Mouse (Mus musculus) forebrain, embryonic 14.5 days (tissue): ENCODE results near the gene Ciapin1. TPM values are rescaled to one million over a fixed set of nuclear protein-coding genes. Genes with fewer than 3 reads are reported as not detected.

ENCODE experiments used
- ATAC-seq: fragments of 200-750 bp; cut with Nextera tagmentation; 2 replicates; pipeline ENCODE4 v1.8.0; 2017; ENCODE audit warnings: mild to moderate bottlenecking, moderate library complexity
- DNase-seq: peaks from one replicate; pipeline ENCODE4 v3.0.0-alpha.2; 2015; ENCODE audit warnings: low spot score
- H3K27ac ChIP-seq: fragments of 300-500 bp; sonication (generic); 2 replicates; pipeline ENCODE4 v1.5.1; 2014; ENCODE audit warnings: low read depth, mild to moderate bottlenecking, control low read depth, low read length, moderate library complexity
- H3K27me3 ChIP-seq: fragments of 300-500 bp; sonication (generic); replicated peaks from 2 replicates; pipeline ENCODE4 v1.6.1; 2014; ENCODE audit warnings: low read length, control low read depth, mixed read lengths; ENCODE audit not compliant: control insufficient read depth, insufficient read depth
- H3K36me3 ChIP-seq: fragments of 300-500 bp; sonication (generic); 2 replicates; pipeline ENCODE4 v1.6.1; 2014; ENCODE audit warnings: low read length, control low read depth; ENCODE audit not compliant: control insufficient read depth, insufficient read depth
- H3K4me1 ChIP-seq: fragments of 300-500 bp; sonication (generic); 2 replicates; pipeline ENCODE4 v1.6.1; 2014; ENCODE audit warnings: antibody characterized with exemption, low read length, control low read depth; ENCODE audit not compliant: control insufficient read depth, insufficient read depth
- H3K4me2 ChIP-seq: fragments of 300-500 bp; sonication (generic); 2 replicates; pipeline ENCODE4 v1.6.1; 2014; ENCODE audit warnings: mild to moderate bottlenecking, control low read depth, low read length
- H3K4me3 ChIP-seq: fragments of 300-500 bp; sonication (generic); 2 replicates; pipeline ENCODE4 v1.5.1; 2014; ENCODE audit warnings: low read depth, low read length, control low read depth
- H3K9ac ChIP-seq: fragments of 300-500 bp; sonication (generic); 2 replicates; pipeline ENCODE4 v1.6.1; 2014; ENCODE audit warnings: mild to moderate bottlenecking, low read length, control low read depth, moderate library complexity
- H3K9me3 ChIP-seq: fragments of 300-500 bp; sonication (generic); replicated peaks from 2 replicates; pipeline ENCODE4 v1.6.1; 2016; ENCODE audit warnings: low read length, control low read depth, mixed read lengths; ENCODE audit not compliant: control insufficient read depth
- WGBS: fragments of 180-500 bp; shearing (Covaris S2); extraction: QIAGEN DNeasy Blood & Tissue Kit; methylation state at CpG from one replicate; pipeline ENCODE4 v1.1.7; 2014; 5-methylcytosine and 5-hydroxymethylcytosine counted together
- polyA plus RNA-seq: library from polyadenylated mRNA; unstranded; fragments of >200 nt; fragmentation: Nextera tagmentation; extraction: Ambion mirVana; gene quantifications from 2 replicates; pipeline ENCODE4 v1.2.1, GENCODE M21; 2014

Gene Ciapin1
- polyA plus RNA-seq, 1 experiment from 2014 or later, result 147 TPM

DNA sequence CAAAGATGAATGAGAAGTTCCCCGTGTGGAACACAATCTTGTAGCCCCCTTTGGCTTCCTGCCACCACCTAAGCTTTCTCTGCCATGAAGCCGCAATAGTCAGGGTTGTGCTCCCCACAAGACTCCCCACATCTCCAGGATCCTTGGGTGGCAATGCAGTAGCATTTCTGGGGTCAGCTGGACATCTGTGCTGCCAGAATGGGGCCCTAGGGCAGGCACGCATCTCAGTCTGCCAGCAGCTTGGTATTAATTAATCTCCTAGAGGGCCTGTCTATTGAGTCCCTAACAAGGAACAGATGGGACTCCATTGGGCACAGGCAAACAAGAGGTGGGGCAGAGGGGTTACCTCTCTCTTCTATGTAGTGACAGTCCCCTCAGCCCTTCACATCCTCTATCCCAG lies 34.0 kb upstream of the Ciapin1 start:
- DNase-seq, result peak; percentile 55
- Histone ChIP-seq H3K27me3 (no peaks in the 10 kb centered on the region; the same call in 1 of the 2 replicates), H3K4me2 (peak overlapping the region; percentile 77; the same call in 1 of the 2 replicates), H3K4me3 (no peak overlapping the region), H3K36me3 (no peaks in the 10 kb centered on the region), H3K4me1 (peaks cover 50% of the 10 kb centered on the region), H3K9ac (no peak overlapping the region), H3K9me3 (no peaks in the 10 kb centered on the region), H3K27ac (peak overlapping the region; percentile 55; the same call in 1 of the 2 replicates)
- no peak for ATAC-seq
- WGBS, result 19% methylated on average over 3 of the region's 3 CpGs

DNA sequence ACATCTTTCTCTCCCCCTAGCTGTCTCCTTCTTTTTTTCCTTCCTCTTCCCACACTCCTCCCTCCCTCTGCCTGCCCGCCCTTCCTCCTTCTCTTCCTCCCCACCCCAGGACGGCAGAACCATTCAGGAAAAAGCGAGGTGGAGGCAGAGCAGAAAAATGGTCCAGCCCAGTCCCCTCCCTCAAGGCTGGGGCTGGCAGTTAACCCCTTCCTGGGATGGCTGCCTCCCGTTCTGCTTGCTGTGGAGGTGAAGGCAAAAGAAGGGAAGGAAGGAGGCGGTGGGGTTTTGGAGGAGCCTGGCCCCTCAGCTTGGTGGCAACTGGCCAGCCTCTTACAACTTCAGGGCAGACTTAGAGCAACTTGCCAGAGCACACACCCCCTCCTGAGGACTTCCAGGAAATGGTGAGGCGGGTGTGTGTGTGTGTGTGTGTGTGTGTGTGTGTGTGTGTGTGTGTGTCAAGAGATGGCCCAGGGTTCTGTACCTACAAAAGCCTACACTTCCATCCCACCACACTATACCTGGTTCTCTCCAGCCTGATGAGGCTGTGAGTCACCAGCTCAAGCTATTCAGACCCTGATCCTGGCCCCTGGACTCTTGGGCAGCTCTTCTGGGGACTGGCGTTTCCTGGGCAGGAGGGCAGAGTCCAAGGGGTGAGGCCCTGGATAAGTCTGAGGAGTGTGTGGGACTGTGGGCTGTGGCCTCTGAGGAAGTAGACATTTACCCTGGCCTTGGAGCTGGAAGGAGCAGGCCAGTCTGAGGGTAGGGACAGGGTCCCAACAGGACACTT lies 33.1 kb upstream of the Ciapin1 start:
- H3K4me2 ChIP-seq, result peak overlapping the region; percentile 77
- DNase-seq, result peak; percentile 92
- H3K9ac ChIP-seq, result peak overlapping the region; percentile 79
- peak overlapping the region; percentile 73 for H3K27ac ChIP-seq
- WGBS, result 6% methylated on average over 7 of the region's 7 CpGs
- peaks cover 48% of the 10 kb centered on the region for H3K4me1 ChIP-seq
- peak; percentile 78 for ATAC-seq
- H3K4me3 ChIP-seq, result peak overlapping the region; percentile 54
- peaks cover 7% of the 10 kb centered on the region for H3K36me3 ChIP-seq
- no peaks in the 10 kb centered on the region; the same call in 1 of the 2 replicates for H3K27me3 ChIP-seq
- H3K9me3 ChIP-seq, result no peaks in the 10 kb centered on the region

DNA sequence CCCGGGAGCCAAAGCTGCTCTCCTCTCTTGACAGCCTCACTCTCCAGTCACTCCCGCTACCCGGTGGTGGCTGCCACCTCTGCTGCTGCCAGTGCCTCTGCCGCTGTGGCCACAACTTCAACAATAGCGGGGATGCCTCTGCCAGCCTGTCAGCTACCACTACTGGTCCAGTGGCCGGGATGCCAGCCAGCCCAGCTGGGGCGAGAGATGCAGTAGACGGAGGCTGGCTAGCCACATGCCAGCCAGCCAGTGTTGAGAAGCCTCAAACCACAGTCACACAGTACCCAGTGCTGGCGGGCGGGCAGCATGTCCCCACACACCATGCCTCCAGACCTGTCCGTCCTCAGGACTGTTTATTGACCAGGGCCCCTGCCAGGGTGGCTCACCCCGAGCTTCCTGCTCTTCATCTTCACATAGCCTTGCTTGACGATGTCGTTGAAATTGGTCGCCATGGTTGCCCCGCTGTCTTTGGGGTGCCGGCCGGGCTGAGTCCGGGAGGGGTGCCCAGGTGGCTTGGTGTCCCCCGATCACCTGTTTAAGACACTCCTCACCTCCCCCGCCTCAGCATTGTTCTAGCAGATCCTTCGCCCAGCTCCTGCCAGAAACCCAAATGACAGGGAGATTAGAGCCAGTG lies 32.4 kb upstream of the Ciapin1 start:
- peak overlapping the region; percentile 54 for H3K4me3 ChIP-seq
- H3K27me3 ChIP-seq, result no peaks in the 10 kb centered on the region; the same call in 1 of the 2 replicates
- no peaks in the 10 kb centered on the region for H3K9me3 ChIP-seq
- peak overlapping the region; percentile 73 for H3K27ac ChIP-seq
- H3K4me2 ChIP-seq, result peak overlapping the region; percentile 77
- peak; percentile 54 for ATAC-seq
- DNase-seq, result peak; percentile 63
- peaks cover 48% of the 10 kb centered on the region for H3K4me1 ChIP-seq
- peaks cover 14% of the 10 kb centered on the region for H3K36me3 ChIP-seq
- 1% methylated on average over 21 of the region's 22 CpGs for WGBS
- H3K9ac ChIP-seq, result peak overlapping the region; percentile 79

DNA sequence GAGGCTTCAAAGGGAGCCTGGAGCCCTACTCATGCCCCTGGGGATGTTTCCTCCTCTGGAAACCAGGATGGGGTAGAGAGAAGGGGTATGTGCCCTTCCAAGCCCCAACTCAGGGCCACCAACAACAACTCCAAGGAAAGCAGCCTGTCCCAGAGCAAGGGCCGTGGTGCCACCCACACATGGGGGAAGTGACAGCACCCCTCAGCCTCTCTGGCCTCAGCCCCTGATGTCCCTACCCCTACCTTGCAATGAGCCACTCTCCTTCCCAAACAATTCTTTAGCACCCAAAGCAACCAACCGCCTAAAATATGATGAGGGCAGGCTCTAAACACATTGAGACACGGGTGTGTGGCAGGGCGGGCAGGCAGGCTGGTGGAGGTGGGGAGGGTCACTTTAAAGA lies 31.8 kb upstream of the Ciapin1 start:
- no peak for DNase-seq
- H3K27ac ChIP-seq, result no peak overlapping the region
- peak overlapping the region; percentile 54 for H3K4me3 ChIP-seq
- H3K9ac ChIP-seq, result peak overlapping the region; percentile 79
- H3K4me1 ChIP-seq, result peaks cover 42% of the 10 kb centered on the region
- WGBS, result 17% methylated on average over 4 of the region's 4 CpGs
- no peaks in the 10 kb centered on the region; the same call in 1 of the 2 replicates for H3K27me3 ChIP-seq
- H3K9me3 ChIP-seq, result no peaks in the 10 kb centered on the region
- no peak for ATAC-seq
- peak overlapping the region; percentile 77 for H3K4me2 ChIP-seq
- peaks cover 20% of the 10 kb centered on the region for H3K36me3 ChIP-seq

DNA sequence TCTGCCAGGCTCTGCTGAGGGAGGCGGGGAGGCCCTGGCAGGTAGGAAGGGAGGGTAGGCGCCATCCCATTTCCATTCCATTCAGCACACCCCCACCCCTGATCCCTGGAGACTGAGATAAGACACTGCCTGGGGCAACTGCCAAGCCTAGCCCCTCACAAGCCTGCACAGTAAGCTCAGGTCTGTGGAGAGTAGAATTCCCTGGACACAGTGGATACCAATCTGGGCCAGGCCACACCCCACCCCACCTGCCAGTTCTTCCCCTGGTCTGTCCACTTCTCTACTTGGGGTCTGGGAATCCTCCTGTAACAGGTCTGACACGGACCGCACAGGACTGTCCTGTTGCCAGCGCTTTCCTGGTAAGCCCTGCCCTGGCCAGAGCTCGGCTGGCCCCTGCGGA lies 31.0 kb upstream of the Ciapin1 start:
- H3K9me3 ChIP-seq, result no peaks in the 10 kb centered on the region
- peak overlapping the region; percentile 54; the same call in 1 of the 2 replicates for H3K4me3 ChIP-seq
- H3K36me3 ChIP-seq, result peaks cover 28% of the 10 kb centered on the region
- H3K27me3 ChIP-seq, result no peaks in the 10 kb centered on the region
- peaks cover 40% of the 10 kb centered on the region for H3K4me1 ChIP-seq
- H3K9ac ChIP-seq, result peak overlapping the region; percentile 79
- H3K27ac ChIP-seq, result no peak overlapping the region
- DNase-seq (no peak), ATAC-seq (no peak)
- H3K4me2 ChIP-seq, result peak overlapping the region; percentile 77
- 55% methylated on average over 7 of the region's 7 CpGs for whole genome bisulfite sequencing

DNA sequence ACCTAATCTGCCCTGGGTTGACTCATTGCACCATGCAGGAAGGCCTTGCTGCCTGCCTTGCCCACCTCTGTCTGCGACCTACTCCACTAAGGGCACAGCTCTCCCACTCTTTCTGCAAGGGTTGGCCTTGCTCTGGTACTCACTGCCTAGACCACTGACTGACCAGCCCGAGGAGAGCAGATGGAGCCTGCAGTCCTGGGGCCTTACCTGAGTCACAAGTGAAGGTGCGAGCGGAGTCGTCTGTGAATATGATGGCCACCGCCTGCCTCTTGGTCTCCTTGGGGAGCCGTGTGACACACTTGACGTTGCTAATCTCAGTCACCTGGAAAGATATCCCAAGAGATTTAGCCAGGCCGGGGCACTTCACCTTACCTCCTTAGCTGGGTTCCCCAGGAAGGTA lies 28.8 kb upstream of the Ciapin1 start:
- Histone ChIP-seq H3K9ac (no peak overlapping the region), H3K27me3 (no peaks in the 10 kb centered on the region), H3K4me1 (peaks cover 32% of the 10 kb centered on the region), H3K4me3 (no peak overlapping the region), H3K9me3 (no peaks in the 10 kb centered on the region), H3K4me2 (no peak overlapping the region), H3K36me3 (peaks cover 51% of the 10 kb centered on the region), H3K27ac (no peak overlapping the region)
- no peak for ATAC-seq
- no peak for DNase-seq
- 88% methylated on average over 9 of the region's 9 CpGs for WGBS

DNA sequence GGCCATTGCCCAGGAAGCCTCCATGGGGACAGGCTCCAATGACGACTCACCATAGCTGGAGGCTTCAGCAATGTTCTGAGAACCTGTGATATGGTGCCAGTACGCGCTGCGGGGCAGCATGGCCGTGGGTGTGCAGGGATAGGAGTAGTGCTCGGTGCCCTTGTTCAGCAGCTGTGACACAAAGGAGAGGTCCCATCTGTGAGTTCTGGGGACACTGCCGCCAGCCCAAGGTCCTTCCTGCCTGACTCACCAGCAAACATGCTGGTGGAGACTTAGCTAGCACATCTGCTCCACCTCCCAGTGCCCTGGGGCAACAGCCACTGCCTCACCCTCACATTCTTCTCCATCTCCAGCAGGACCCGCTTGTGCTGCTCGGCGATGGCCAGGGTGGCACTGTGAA lies 27.1 kb upstream of the Ciapin1 start:
- no peak overlapping the region for H3K9ac ChIP-seq
- H3K4me2 ChIP-seq, result no peak overlapping the region
- H3K27ac ChIP-seq, result no peak overlapping the region
- H3K9me3 ChIP-seq, result no peaks in the 10 kb centered on the region
- H3K4me1 ChIP-seq, result peaks cover 20% of the 10 kb centered on the region
- DNase-seq, result no peak
- H3K4me3 ChIP-seq, result no peak overlapping the region
- ATAC-seq, result no peak
- 87% methylated on average over 10 of the region's 10 CpGs for WGBS
- H3K27me3 ChIP-seq, result no peaks in the 10 kb centered on the region
- peaks cover 63% of the 10 kb centered on the region for H3K36me3 ChIP-seq

DNA sequence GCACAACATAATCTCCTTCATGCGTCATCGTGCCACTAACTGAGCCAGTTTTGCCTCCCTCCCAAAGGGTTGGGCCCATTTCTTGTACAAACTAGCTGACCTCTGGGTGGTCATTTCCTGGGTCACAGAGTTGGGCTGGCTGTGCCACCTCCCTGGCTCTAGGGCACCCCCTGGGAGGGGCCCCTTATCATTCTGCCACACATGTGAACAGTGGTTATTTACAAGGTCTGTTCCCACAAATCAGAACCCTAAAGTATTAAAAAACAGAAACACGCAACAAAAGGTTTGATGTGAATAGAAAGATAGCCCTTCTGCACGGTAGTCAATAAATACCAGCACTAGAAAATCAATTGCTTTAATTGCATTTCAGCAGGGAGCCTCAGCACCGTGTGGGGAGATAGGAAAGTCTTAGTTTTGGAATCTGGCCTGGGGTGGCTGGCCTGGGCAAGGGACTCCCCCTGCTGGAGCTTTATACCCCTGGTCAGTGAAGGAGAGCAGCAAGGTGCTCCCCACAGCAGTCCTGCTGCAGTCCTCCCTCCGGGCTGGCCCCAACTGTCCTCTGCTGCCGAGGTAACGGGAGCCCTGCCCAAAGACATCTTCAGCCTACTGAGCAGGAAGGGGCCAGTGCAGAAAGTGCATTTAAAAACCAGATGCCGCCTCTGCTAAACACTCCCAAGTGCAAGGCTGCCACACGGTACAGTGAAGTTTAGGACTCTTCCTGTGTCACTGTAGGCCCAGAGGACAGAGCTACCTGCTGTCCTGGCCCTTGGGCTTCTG lies 25.9 kb upstream of the Ciapin1 start:
- DNase-seq (no peak), ATAC-seq (no peak)
- no peaks in the 10 kb centered on the region for H3K9me3 ChIP-seq
- H3K4me2 ChIP-seq, result no peak overlapping the region
- no peak overlapping the region for H3K27ac ChIP-seq
- no peak overlapping the region for H3K4me3 ChIP-seq
- peaks cover 68% of the 10 kb centered on the region for H3K36me3 ChIP-seq
- 80% methylated on average over 10 of the region's 10 CpGs for WGBS
- peaks cover 8% of the 10 kb centered on the region for H3K4me1 ChIP-seq
- H3K9ac ChIP-seq, result no peak overlapping the region
- no peaks in the 10 kb centered on the region for H3K27me3 ChIP-seq
